Mouse (Mus musculus): ENCODE measurements around the gene Gkn3. TPM values are rescaled to one million over a fixed set of nuclear protein-coding genes. Genes with fewer than 3 reads are reported as not detected.

The Gkn3 gene
- polyA plus RNA-seq, 1 experiment from 2014 or later: not detected

DNA sequence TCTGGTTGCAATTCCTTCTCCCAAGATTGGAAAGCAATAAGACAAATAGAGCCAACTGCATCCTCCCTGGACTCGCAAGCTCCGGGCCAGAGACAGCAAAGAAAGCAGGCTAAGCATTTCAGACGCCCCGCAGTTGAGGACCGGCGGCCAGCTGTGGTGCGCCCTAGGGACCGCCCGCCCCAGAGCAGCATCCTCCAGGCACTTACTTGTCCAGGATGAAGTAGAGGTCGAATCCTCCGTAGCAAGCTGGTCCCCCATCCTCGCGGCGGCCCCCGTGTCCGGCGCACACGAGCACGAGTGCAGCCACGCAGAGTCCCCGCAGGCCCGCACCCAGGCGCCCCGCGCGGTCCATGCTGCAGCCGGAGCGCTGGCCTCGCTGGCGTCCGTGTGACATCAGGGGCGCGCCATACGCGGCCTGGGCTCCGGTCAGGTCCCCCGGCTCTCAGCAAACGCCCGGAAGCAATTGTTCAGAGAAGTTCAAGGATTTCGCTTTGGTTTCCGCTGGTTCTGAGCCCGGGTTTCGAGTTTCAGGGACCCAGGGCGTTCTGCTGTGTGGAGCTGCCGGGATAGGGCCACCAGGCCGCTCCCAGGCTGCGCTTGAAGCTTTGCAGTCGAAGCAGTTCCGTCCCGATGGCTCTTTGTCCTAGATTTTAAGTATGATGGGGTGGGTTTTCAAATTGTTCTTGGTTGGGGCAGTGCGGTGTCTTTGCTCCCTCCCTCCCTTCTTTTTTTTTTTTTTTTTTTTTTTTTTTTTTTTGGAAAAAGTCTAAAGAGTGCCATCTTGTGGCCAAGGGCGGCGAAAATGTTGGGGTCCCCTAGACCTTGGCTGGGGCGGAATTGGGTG lies 53.4 kb downstream of the Gkn3 start, which contains the start of gene Antxr1:
TSS of gene Antxr1 (minus strand) at position 731 of the 844 bp plus-strand sequence.
- WGBS: under 1% methylated on average over 54 of the region's 54 CpGs
- no peaks in the 10 kb centered on the region for H3K36me3 ChIP-seq
- peaks cover 3% of the 10 kb centered on the region; the same call in 1 of the 2 replicates for H3K27me3 ChIP-seq
- H3K27ac ChIP-seq (replicated peaks): peak within 1 kb of the TSS; percentile 61
- peak within 1 kb of the TSS; percentile 76 for H3K4me3 ChIP-seq
- peak within 1 kb of the TSS; percentile 78 for H3K4me2 ChIP-seq (replicated peaks)
- peak; percentile 83 for ATAC-seq (ENCODE audit: low FRiP score, low read depth)
- H3K9me3 ChIP-seq: no peaks in the 10 kb centered on the region
- peaks cover 25% of the 10 kb centered on the region for H3K4me1 ChIP-seq
- peak within 1 kb of the TSS; percentile 78 for H3K9ac ChIP-seq (replicated peaks)

DNA sequence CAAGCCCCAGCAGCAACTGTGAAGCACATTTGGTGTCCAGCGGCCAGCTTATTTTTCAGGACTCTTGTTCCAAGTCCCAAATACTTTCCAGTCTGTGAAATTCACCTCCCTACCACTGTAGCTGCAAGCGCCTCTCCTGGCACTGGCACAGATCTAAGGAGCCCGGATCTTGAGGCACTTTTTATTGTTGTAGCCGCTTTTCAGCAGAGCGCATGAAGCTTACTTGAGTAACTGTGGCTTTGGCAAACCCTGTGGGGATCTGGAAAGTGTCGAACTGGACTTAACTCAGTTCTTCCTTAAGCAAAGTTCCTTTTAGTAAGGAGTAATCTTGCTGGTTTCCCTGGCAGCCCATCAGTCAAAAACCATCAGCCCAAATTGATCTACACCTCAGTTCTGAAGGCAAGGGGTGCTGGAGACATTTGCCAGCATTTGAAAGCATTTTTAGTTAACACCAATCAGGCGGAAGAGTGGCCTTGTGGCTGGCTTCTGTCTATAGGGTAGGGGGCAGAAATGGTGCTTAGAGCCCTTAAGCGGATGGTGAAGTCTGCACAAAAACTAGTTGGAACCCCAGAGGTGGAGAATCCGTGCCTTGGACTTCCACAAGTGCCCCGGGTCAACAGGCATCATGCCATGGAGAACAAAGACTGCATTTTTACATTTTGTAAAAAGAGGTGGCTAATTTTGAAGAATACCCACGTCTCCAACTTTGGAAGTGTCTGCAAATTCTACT lies 54.2 kb downstream of the Gkn3 start:
- Histone ChIP-seq H3K4me1 (peaks cover 25% of the 10 kb centered on the region), H3K9ac (replicated peaks) (peak overlapping the region; percentile 78), H3K36me3 (no peaks in the 10 kb centered on the region), H3K4me2 (replicated peaks) (peak overlapping the region; percentile 78), H3K27ac (replicated peaks) (no peak overlapping the region), H3K27me3 (peaks cover 3% of the 10 kb centered on the region; the same call in 1 of the 2 replicates), H3K4me3 (peak overlapping the region; percentile 76), H3K9me3 (no peaks in the 10 kb centered on the region)
- WGBS: 7% methylated on average over 11 of the region's 11 CpGs
- no peak for ATAC-seq (ENCODE audit: low FRiP score, low read depth)

Other genes with a start within 250 kb of the Gkn3 start
- gene Antxr1, start 53.1 kb downstream of the Gkn3 start, polyA plus RNA-seq (2016; fragmentation: Nextera tagmentation; extraction: Ambion mirVana): 4.3 and 5.6 TPM in 2 replicates
- not detected in 2 replicates for gene Gkn1, start 38.0 kb downstream of the Gkn3 start, polyA plus RNA-seq (2016; fragmentation: Nextera tagmentation; extraction: Ambion mirVana)
- not detected in 2 replicates for gene Gkn2, start 15.6 kb downstream of the Gkn3 start, polyA plus RNA-seq (2016; fragmentation: Nextera tagmentation; extraction: Ambion mirVana)
- gene Bmp10, start 40.1 kb upstream of the Gkn3 start, polyA plus RNA-seq (2016; fragmentation: Nextera tagmentation; extraction: Ambion mirVana): not detected in 2 replicates
- 2.0 and 2.6 TPM in 2 replicates for gene Arhgap25, start 144.3 kb upstream of the Gkn3 start, polyA plus RNA-seq (2016; fragmentation: Nextera tagmentation; extraction: Ambion mirVana)
- 3.0 and 3.4 TPM in 2 replicates for gene Prokr1, start 201.8 kb upstream of the Gkn3 start, polyA plus RNA-seq (2016; fragmentation: Nextera tagmentation; extraction: Ambion mirVana)

Measured in midbrain, embryonic 12.5 days (tissue).